Mouse (Mus musculus): ENCODE measurements around the gene Stub1. TPM values are rescaled to one million over a fixed set of nuclear protein-coding genes. Genes with fewer than 3 reads are reported as not detected.

Gene Stub1
- total and polyA plus RNA-seq, 2 experiments = 50.4 to 94.4 TPM

DNA sequence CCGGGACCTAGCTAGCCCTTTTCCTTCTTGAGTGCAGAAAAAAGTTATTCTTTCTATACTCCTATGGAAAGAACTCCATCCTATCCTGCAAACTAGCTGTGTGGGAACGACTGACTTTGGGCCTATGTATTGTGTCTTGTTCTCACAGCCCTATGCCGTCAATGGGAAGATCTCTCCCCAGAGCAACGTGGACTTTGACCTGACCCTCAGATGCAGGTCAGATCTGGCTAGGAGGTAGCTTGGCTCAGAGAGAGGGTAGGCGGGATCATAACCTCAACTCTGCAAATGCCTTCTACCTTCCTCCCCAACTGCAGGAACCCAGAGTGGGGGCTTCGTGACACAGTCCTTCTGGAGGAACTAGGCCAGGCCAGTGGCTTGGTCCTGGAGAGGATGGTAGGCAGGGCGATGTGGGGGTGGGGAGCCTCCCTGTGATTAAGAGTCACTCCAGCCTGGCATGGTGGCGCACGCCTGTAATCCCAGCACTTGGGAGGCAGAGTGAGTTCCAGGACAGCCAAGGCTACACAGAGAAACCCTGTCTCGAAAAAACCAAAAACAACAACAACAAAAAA is 43.2 kb upstream of the Stub1 start:
- Histone ChIP-seq H3K79me2 (ENCODE audit: control insufficient read depth, insufficient read depth, low read length) (peaks cover 7% of the 10 kb centered on the region; the same call in 1 of the 2 replicates), H3K27me3 (ENCODE audit: control insufficient read depth, insufficient read depth, low read length) (no peaks in the 10 kb centered on the region), H3K36me3 (ENCODE audit: control insufficient read depth, insufficient read depth, low read length) (no peaks in the 10 kb centered on the region), H3K9ac (ENCODE audit: low read depth, low read length) (peak overlapping the region; percentile 87), H3K4me3 (ENCODE audit: insufficient read depth, low read depth, low read length) (peak overlapping the region; percentile 81), H3K27ac (replicated peaks; ENCODE audit: insufficient read depth, low read depth, low read length) (peak overlapping the region; percentile 91), H3K4me1 (ENCODE audit: control insufficient read depth, insufficient read depth, low read length) (peaks cover 19% of the 10 kb centered on the region)
- WGBS = 26% methylated on average over 10 of the region's 10 CpGs
- DNase-seq (ENCODE audit: extremely low read depth, low read depth, low spot score) = peak; percentile 96
- no peak for TF ChIP-seq CTCF (IDR thresholded peaks at IDR 0.05; ENCODE audit: low read depth, low read length)
- TF ChIP-seq POLR2A (IDR thresholded peaks at IDR 0.05; ENCODE audit: extremely low read depth, insufficient read depth, low read length) = no peak

DNA sequence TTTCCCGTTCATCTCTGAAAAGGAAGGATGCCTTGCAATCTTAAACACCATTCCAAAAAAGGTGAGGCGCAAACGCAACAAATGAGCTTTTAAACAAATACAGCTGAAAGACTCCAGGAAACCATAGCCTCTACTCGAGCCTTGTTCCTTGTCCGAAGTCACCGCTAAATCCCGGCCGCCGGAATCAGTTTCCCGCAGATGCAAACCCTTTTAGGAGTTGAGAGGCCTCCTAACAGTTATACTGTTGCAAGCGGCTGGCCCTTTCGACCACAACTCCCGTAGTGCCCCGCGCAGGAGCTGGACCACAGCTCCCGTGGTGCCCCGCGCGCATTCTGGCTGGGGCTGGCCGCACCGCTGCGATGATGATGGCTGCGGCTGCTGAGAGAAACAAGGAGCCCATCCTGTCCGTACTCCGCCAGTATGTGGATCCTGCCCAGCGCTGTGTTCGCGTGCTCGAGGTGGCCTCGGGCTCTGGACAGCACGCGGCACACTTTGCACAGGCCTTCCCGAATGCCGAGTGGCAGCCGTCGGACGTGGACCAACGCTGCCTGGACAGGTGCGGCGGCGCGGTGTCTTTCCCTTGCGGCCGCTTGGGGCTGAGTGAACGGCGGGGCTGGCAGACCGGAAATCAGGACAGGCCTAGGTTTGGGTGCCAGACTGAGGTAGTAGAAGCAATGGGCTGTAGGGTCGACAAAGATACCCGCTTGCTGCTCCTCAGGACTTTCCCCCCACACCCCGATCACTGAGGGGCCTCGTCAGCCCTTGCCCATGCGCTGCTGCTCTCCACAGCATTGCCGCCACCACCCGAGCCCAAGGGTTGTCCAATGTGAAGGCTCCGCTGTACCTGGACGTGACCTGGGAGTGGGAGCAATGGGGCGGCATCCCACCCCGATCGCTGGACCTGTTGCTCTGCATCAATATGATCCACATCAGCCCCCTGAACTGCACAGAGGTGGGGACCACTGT is 42.2 kb upstream of the Stub1 start:
- H3K4me1 ChIP-seq (ENCODE audit: control insufficient read depth, insufficient read depth, low read length) = peaks cover 11% of the 10 kb centered on the region
- TF ChIP-seq POLR2A (IDR thresholded peaks at IDR 0.05; ENCODE audit: extremely low read depth, insufficient read depth, low read length) = peak; percentile 88
- TF ChIP-seq CTCF (IDR thresholded peaks at IDR 0.05; ENCODE audit: low read depth, low read length) = no peak; the same call in 1 of the 2 replicates
- peaks cover 7% of the 10 kb centered on the region; the same call in 1 of the 2 replicates for H3K79me2 ChIP-seq (ENCODE audit: control insufficient read depth, insufficient read depth, low read length)
- H3K4me3 ChIP-seq (ENCODE audit: insufficient read depth, low read depth, low read length) = peak overlapping the region; percentile 81
- WGBS = under 1% methylated on average over 59 of the region's 59 CpGs
- peak overlapping the region; percentile 91 for H3K27ac ChIP-seq (replicated peaks; ENCODE audit: insufficient read depth, low read depth, low read length)
- H3K36me3 ChIP-seq (ENCODE audit: control insufficient read depth, insufficient read depth, low read length) = no peaks in the 10 kb centered on the region
- H3K9ac ChIP-seq (ENCODE audit: low read depth, low read length) = peak overlapping the region; percentile 87
- H3K27me3 ChIP-seq (ENCODE audit: control insufficient read depth, insufficient read depth, low read length) = no peaks in the 10 kb centered on the region
- DNase-seq (ENCODE audit: extremely low read depth, low read depth, low spot score) = peak; percentile 80

DNA sequence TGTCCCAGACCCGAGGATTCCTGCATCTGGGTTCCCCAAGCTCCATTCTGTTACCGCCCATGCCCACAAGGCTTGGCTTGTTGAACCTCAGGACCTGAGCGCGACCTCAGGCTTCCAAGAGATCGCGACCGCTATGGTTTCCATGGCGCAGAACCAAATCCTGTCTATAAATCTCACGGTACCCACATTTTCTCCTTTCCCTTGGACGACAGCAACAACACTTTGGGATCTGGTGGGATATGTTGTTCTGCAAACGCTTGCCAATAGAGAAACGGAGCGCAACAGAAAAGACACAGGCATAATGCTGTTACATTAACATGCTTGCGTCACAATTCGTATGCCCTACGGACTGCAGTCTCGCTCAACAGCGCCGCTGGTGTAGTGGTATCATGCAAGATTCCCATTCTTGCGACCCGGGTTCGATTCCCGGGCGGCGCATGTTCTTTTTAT is 41.5 kb upstream of the Stub1 start, which contains the start of gene Mettl26:
TSS of gene Mettl26 (plus strand) at position 354 of the 450 bp plus-strand sequence.
- peaks cover 8% of the 10 kb centered on the region for H3K4me1 ChIP-seq (ENCODE audit: control insufficient read depth, insufficient read depth, low read length)
- under 1% methylated on average over 25 of the region's 25 CpGs for WGBS
- H3K4me3 ChIP-seq (ENCODE audit: insufficient read depth, low read depth, low read length) = peak within 1 kb of the TSS; percentile 81
- H3K27me3 ChIP-seq (ENCODE audit: control insufficient read depth, insufficient read depth, low read length) = no peaks in the 10 kb centered on the region
- TF ChIP-seq CTCF (IDR thresholded peaks at IDR 0.05; ENCODE audit: low read depth, low read length) (no peak), POLR2A (IDR thresholded peaks at IDR 0.05; ENCODE audit: extremely low read depth, insufficient read depth, low read length) (no peak)
- peak within 1 kb of the TSS; percentile 91 for H3K27ac ChIP-seq (replicated peaks; ENCODE audit: insufficient read depth, low read depth, low read length)
- peaks cover 7% of the 10 kb centered on the region; the same call in 1 of the 2 replicates for H3K79me2 ChIP-seq (ENCODE audit: control insufficient read depth, insufficient read depth, low read length)
- H3K36me3 ChIP-seq (ENCODE audit: control insufficient read depth, insufficient read depth, low read length) = no peaks in the 10 kb centered on the region
- H3K9ac ChIP-seq (ENCODE audit: low read depth, low read length) = peak within 1 kb of the TSS; percentile 87
- DNase-seq (ENCODE audit: extremely low read depth, low read depth, low spot score) = no peak

DNA sequence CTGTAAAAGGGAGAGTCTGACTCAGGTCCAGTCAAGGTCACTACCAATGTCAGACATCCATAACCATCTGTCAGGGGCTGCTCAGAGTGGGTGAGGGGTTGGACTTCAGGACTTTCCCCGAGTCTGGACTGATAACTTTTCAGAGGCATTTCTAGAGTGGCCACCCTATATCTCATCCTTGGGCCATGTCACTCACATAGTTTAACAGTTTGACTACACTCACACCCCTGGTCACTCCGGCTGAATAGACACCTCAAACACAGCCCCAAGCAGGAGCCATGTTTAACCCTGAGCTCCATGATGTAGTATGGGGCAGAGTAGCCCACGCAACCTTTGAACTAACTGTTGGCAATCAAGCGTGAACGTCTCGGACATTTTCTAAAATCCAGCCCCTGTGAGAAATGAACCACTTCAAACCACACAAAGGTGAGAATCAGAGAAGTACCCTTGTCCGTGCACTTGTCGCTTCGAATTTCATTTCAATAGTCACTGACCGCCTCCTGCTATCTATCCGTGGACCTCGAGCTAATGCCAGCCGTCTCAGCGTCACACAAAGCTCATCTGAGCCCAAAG is 41.0 kb upstream of the Stub1 start:
- Histone ChIP-seq H3K4me3 (ENCODE audit: insufficient read depth, low read depth, low read length) (peak overlapping the region; percentile 59), H3K27me3 (ENCODE audit: control insufficient read depth, insufficient read depth, low read length) (no peaks in the 10 kb centered on the region), H3K9ac (ENCODE audit: low read depth, low read length) (peak overlapping the region; percentile 60), H3K79me2 (ENCODE audit: control insufficient read depth, insufficient read depth, low read length) (peaks cover 7% of the 10 kb centered on the region; the same call in 1 of the 2 replicates), H3K4me1 (ENCODE audit: control insufficient read depth, insufficient read depth, low read length) (peaks cover 8% of the 10 kb centered on the region), H3K27ac (replicated peaks; ENCODE audit: insufficient read depth, low read depth, low read length) (peak overlapping the region; percentile 25; the same call in 1 of the 2 replicates), H3K36me3 (ENCODE audit: control insufficient read depth, insufficient read depth, low read length) (no peaks in the 10 kb centered on the region)
- 21% methylated on average over 14 of the region's 14 CpGs for WGBS
- no peak for TF ChIP-seq POLR2A (IDR thresholded peaks at IDR 0.05; ENCODE audit: extremely low read depth, insufficient read depth, low read length)
- TF ChIP-seq CTCF (IDR thresholded peaks at IDR 0.05; ENCODE audit: low read depth, low read length) = no peak
- no peak for DNase-seq (ENCODE audit: extremely low read depth, low read depth, low spot score)

DNA sequence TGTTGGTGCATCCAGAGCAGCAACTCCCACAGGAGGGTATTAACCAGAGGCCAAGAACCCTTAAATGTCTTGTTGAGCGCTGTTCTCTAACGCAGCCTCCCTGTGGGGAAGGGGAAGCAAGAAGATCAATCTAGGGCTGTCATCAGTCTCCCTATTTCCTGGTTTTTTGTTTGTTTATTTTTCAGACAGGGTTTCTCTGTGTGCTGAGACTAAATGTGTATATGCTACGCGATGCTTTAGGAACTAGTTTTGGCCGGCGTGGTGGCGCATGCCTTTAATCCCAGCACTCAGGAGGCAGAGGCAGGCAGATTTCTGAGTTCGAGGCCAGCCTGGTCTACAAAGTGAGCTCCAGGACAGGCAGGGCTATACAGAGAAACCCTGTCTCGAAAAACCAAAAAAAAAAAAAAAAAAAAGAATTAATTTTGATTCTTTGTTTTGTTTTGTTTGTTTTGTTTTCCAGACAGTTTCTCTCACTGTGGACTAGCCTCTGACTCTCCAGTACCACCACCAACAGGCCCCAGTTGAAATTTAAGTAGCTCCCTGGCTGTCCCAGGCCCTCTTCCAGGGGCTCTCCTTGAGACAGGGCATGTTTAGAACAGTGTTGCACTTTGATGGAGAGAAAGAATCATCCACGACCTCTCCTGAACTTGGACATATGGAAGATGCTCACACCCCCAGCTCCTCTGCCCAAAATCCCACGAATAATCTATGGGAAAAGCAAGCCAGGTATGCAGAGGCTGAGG is 40.4 kb upstream of the Stub1 start:
- H3K4me1 ChIP-seq (ENCODE audit: control insufficient read depth, insufficient read depth, low read length) = peaks cover 9% of the 10 kb centered on the region
- H3K9ac ChIP-seq (ENCODE audit: low read depth, low read length) = no peak overlapping the region
- peaks cover 7% of the 10 kb centered on the region; the same call in 1 of the 2 replicates for H3K79me2 ChIP-seq (ENCODE audit: control insufficient read depth, insufficient read depth, low read length)
- TF ChIP-seq CTCF (IDR thresholded peaks at IDR 0.05; ENCODE audit: low read depth, low read length) (no peak), POLR2A (IDR thresholded peaks at IDR 0.05; ENCODE audit: extremely low read depth, insufficient read depth, low read length) (no peak)
- no peaks in the 10 kb centered on the region for H3K36me3 ChIP-seq (ENCODE audit: control insufficient read depth, insufficient read depth, low read length)
- no peak overlapping the region for H3K4me3 ChIP-seq (ENCODE audit: insufficient read depth, low read depth, low read length)
- WGBS = 86% methylated on average over 11 of the region's 11 CpGs
- H3K27me3 ChIP-seq (ENCODE audit: control insufficient read depth, insufficient read depth, low read length) = no peaks in the 10 kb centered on the region
- no peak for DNase-seq (ENCODE audit: extremely low read depth, low read depth, low spot score)
- H3K27ac ChIP-seq (replicated peaks; ENCODE audit: insufficient read depth, low read depth, low read length) = no peak overlapping the region
